Mouse (Mus musculus): ENCODE data around the gene Ubn2. TPM values are rescaled to one million over a fixed set of nuclear protein-coding genes. Genes with fewer than 3 reads are reported as not detected.

The Ubn2 gene
- polyA plus RNA-seq, 1 experiment, result 25.5 TPM

- peak within 1 kb of the TSS; percentile 100 for H3K27ac ChIP-seq (ENCODE audit: control insufficient read depth, insufficient read depth, low read depth, low read length)
- no peak for TF ChIP-seq CTCF (IDR thresholded peaks at IDR 0.05; ENCODE audit: control insufficient read depth, insufficient read depth, insufficient replicate concordance, low read depth, low read length)
- no peak; the same call in none of the 2 replicates for TF ChIP-seq POLR2A (IDR thresholded peaks at IDR 0.05; ENCODE audit: control insufficient read depth, low read depth, low read length)
- peak within 1 kb of the TSS; percentile 96 for H3K4me3 ChIP-seq (ENCODE audit: control insufficient read depth, low read depth, low read length)
- peaks cover 3% of the 10 kb centered on the region; the same call in 1 of the 2 replicates for H3K4me1 ChIP-seq (ENCODE audit: control insufficient read depth, insufficient read depth, low read length)
- H3K36me3 ChIP-seq (ENCODE audit: control insufficient read depth, insufficient read depth, low read length), result peaks cover 1% of the 10 kb centered on the region; the same call in 1 of the 2 replicates
- H3K27me3 ChIP-seq (ENCODE audit: control insufficient read depth, insufficient read depth, low read length), result no peaks in the 10 kb centered on the region
Observed at GRCm38 (mm10) chr6:38551062-38551988, 117.6 kb downstream of the Ubn2 start, which contains the start of gene Luc7l2. Gene Luc7l2 (plus strand): TSS chr6:38551334.

GRCm38 (mm10) chr6:38551989-38552635, 118.4 kb downstream of the Ubn2 start:
- Histone ChIP-seq H3K4me1 (ENCODE audit: control insufficient read depth, insufficient read depth, low read length) (peaks cover 3% of the 10 kb centered on the region; the same call in 1 of the 2 replicates), H3K27me3 (ENCODE audit: control insufficient read depth, insufficient read depth, low read length) (no peaks in the 10 kb centered on the region), H3K27ac (ENCODE audit: control insufficient read depth, insufficient read depth, low read depth, low read length) (peak overlapping the region; percentile 92), H3K36me3 (ENCODE audit: control insufficient read depth, insufficient read depth, low read length) (peaks cover 1% of the 10 kb centered on the region; the same call in 1 of the 2 replicates), H3K4me3 (ENCODE audit: control insufficient read depth, low read depth, low read length) (peak overlapping the region; percentile 96)
- TF ChIP-seq POLR2A (IDR thresholded peaks at IDR 0.05; ENCODE audit: control insufficient read depth, low read depth, low read length), result peak; percentile 44; the same call in 1 of the 2 replicates
- no peak for TF ChIP-seq CTCF (IDR thresholded peaks at IDR 0.05; ENCODE audit: control insufficient read depth, insufficient read depth, insufficient replicate concordance, low read depth, low read length)

- Histone ChIP-seq H3K4me3 (ENCODE audit: control insufficient read depth, low read depth, low read length) (no peak overlapping the region), H3K27ac (ENCODE audit: control insufficient read depth, insufficient read depth, low read depth, low read length) (no peak overlapping the region), H3K36me3 (ENCODE audit: control insufficient read depth, insufficient read depth, low read length) (peaks cover 1% of the 10 kb centered on the region; the same call in 1 of the 2 replicates), H3K27me3 (ENCODE audit: control insufficient read depth, insufficient read depth, low read length) (no peaks in the 10 kb centered on the region), H3K4me1 (ENCODE audit: control insufficient read depth, insufficient read depth, low read length) (peaks cover 3% of the 10 kb centered on the region; the same call in 1 of the 2 replicates)
- TF ChIP-seq CTCF (IDR thresholded peaks at IDR 0.05; ENCODE audit: control insufficient read depth, insufficient read depth, insufficient replicate concordance, low read depth, low read length) (no peak), POLR2A (IDR thresholded peaks at IDR 0.05; ENCODE audit: control insufficient read depth, low read depth, low read length) (no peak)
Observed at GRCm38 (mm10) chr6:38552636-38553000, 118.9 kb downstream of the Ubn2 start.

Other genes with a start within 250 kb of the Ubn2 start
- 3.4 and 4.2 TPM in 2 replicates for gene D630045J12Rik, start 179.9 kb upstream of the Ubn2 start, polyA plus RNA-seq (2012; rRNA removed)
- gene Zc3hav1l, start 134.7 kb upstream of the Ubn2 start, polyA plus RNA-seq (2012; rRNA removed), result 1.2 and 1.3 TPM in 2 replicates
- gene Zc3hav1, start 79.3 kb upstream of the Ubn2 start, polyA plus RNA-seq (2012; rRNA removed), result 2.3 and 2.5 TPM in 2 replicates
- 8.9 and 10.9 TPM in 2 replicates for gene Ttc26, start 52.5 kb upstream of the Ubn2 start, polyA plus RNA-seq (2012; rRNA removed)
- 64.0 and 74.2 TPM in 2 replicates for gene Fmc1, start 99.6 kb downstream of the Ubn2 start, polyA plus RNA-seq (2012; rRNA removed)
- gene Luc7l2, start 117.4 kb downstream of the Ubn2 start, polyA plus RNA-seq (2012; rRNA removed), result 25.4 and 30.9 TPM in 2 replicates
- gene Klrg2, start 203.3 kb downstream of the Ubn2 start, polyA plus RNA-seq (2012; rRNA removed), result 0.64 and 0.86 TPM in 2 replicates
- gene Clec2l, start 229.1 kb downstream of the Ubn2 start, polyA plus RNA-seq (2012; rRNA removed), result 0.41 and 0.61 TPM in 2 replicates